ENCODE assay signal across 8 mouse cellular contexts in the genomic region with DNA sequence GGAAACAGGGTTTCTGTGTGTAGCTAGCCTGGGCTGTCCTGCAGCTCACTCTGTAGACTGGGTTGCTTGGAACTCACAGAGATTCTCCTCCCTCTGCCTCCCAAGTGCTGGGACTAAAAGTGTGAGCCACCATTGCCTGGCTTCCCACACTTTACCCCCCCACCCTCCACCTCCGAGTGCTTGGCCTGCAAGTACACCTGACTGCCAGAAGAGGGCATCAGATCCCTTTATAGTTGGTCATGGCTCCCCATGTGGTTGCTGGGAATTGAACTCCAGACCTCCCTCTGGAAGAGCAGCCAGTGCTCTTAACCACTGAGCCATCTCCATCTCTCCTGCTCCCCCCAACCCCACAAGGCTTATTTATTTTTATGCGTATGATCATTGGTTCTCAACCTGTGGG. TPM values are rescaled to one million over a fixed set of nuclear protein-coding genes. Genes with fewer than 3 reads are reported as not detected.
DNase-seq lines count a peak whose midpoint lies in the region; ATAC-seq lines count a peak whose summit lies in the region.

No protein-coding gene starts in this region.

- H3K27me3 ChIP-seq in hindbrain, embryonic 10.5 days (ENCODE audit: insufficient read depth, poor library complexity, severe bottlenecking): peaks cover 13% of the 10 kb centered on the region
- no peaks in the 10 kb centered on the region for H3K27me3 ChIP-seq in hindbrain, embryonic 13.5 days

- H3K4me1 ChIP-seq in hindbrain, embryonic 10.5 days (replicated peaks): peaks cover 5% of the 10 kb centered on the region
- H3K4me1 ChIP-seq in hindbrain, embryonic 13.5 days (replicated peaks): peaks cover 5% of the 10 kb centered on the region

- DNase-seq in hindbrain, embryonic 10.5 days (ENCODE audit: low spot score): peak; percentile 23
- peak; percentile 15 to 42 for DNase-seq in CD8-positive naive resting alpha-beta T cell, adult 2 months (ENCODE audit: low read depth in 2 of 2, low spot score in 2 of 2)
- DNase-seq in adipocyte (ENCODE audit: low spot score): peak; percentile 39
- DNase-seq in kidney, postnatal 36 days: peak; percentile 31 to 44
- DNase-seq in naive thymus-derived CD4-positive, alpha-beta T cell, adult 2 months (ENCODE audit: low read depth): peak; percentile 80
- DNase-seq in urinary bladder, adult 18-20 months (ENCODE audit: low spot score in 2 of 2): no peak
- DNase-seq in ovary, postnatal 14 days (ENCODE audit: low spot score): no peak

- no peaks in the 10 kb centered on the region for H3K9me3 ChIP-seq in hindbrain, embryonic 10.5 days
- no peaks in the 10 kb centered on the region for H3K9me3 ChIP-seq in hindbrain, embryonic 13.5 days

- no peak overlapping the region for H3K4me3 ChIP-seq in hindbrain, embryonic 10.5 days
- no peak overlapping the region for H3K4me3 ChIP-seq in hindbrain, embryonic 13.5 days

- ATAC-seq in hindbrain, embryonic 13.5 days (ENCODE audit: low FRiP score): no peak

- 16% methylated on average over 2 of the region's 2 CpGs for WGBS in hindbrain, embryonic 10.5 days
- WGBS in hindbrain, embryonic 13.5 days: 30% methylated on average over 2 of the region's 2 CpGs

- no peak overlapping the region for H3K27ac ChIP-seq in hindbrain, embryonic 10.5 days
- H3K27ac ChIP-seq in hindbrain, embryonic 13.5 days: no peak overlapping the region

- H3K4me2 ChIP-seq in hindbrain, embryonic 13.5 days: no peak overlapping the region

- H3K36me3 ChIP-seq in hindbrain, embryonic 10.5 days: no peaks in the 10 kb centered on the region
- H3K36me3 ChIP-seq in hindbrain, embryonic 13.5 days: no peaks in the 10 kb centered on the region

- no peak overlapping the region for H3K9ac ChIP-seq in hindbrain, embryonic 13.5 days

RNA-seq across cellular contexts. Expression of a gene that starts 5.7 kb away (rescaled TPM):
- polyA plus RNA-seq in hindbrain, embryonic 10.5 days (2016; fragmentation: Nextera tagmentation; extraction: Ambion mirVana): 3.5 and 4.3 TPM in 2 replicates
- 7.4 and 7.7 TPM in 2 replicates for polyA plus RNA-seq in hindbrain, embryonic 13.5 days (2015; fragmentation: Nextera tagmentation; extraction: Ambion mirVana)

RNA-seq across cellular contexts. Expression of a gene that starts 15.7 kb away (rescaled TPM):
- polyA plus RNA-seq in hindbrain, embryonic 10.5 days (2016; fragmentation: Nextera tagmentation; extraction: Ambion mirVana): 0.10 and 0.26 TPM in 2 replicates
- 0.30 and 0.40 TPM in 2 replicates for polyA plus RNA-seq in hindbrain, embryonic 13.5 days (2015; fragmentation: Nextera tagmentation; extraction: Ambion mirVana)

RNA-seq across cellular contexts. Expression of a gene that starts 18.5 kb away (rescaled TPM):
- polyA plus RNA-seq in hindbrain, embryonic 10.5 days (2016; fragmentation: Nextera tagmentation; extraction: Ambion mirVana): 6.2 and 6.7 TPM in 2 replicates
- polyA plus RNA-seq in hindbrain, embryonic 13.5 days (2015; fragmentation: Nextera tagmentation; extraction: Ambion mirVana): 14.6 and 15.1 TPM in 2 replicates

RNA-seq across cellular contexts. Expression of a gene that starts 26.8 kb away (rescaled TPM):
- 1,092 and 1,098 TPM in 2 replicates for polyA plus RNA-seq in hindbrain, embryonic 10.5 days (2016; fragmentation: Nextera tagmentation; extraction: Ambion mirVana)
- 858 and 885 TPM in 2 replicates for polyA plus RNA-seq in hindbrain, embryonic 13.5 days (2015; fragmentation: Nextera tagmentation; extraction: Ambion mirVana)

RNA-seq across cellular contexts. Expression of a gene that starts 27.7 kb away (rescaled TPM):
- 32.1 and 32.4 TPM in 2 replicates for polyA plus RNA-seq in hindbrain, embryonic 10.5 days (2016; fragmentation: Nextera tagmentation; extraction: Ambion mirVana)
- 31.1 and 32.5 TPM in 2 replicates for polyA plus RNA-seq in hindbrain, embryonic 13.5 days (2015; fragmentation: Nextera tagmentation; extraction: Ambion mirVana)

Comparison
In these comparisons a context has a peak if more than half of its experiments do, and no peak if none do; other contexts are left out.
1. DNase-seq: peak in hindbrain, embryonic 10.5 days (single experiment), CD8-positive naive resting alpha-beta T cell, adult 2 months (2 of 2), adipocyte (single experiment), kidney, postnatal 36 days (2 of 2) and naive thymus-derived CD4-positive, alpha-beta T cell, adult 2 months (single experiment); none in urinary bladder, adult 18-20 months (0 of 2) and ovary, postnatal 14 days (single experiment).